1 mouse cellular context compared by ENCODE assay signal in the genomic region with DNA sequence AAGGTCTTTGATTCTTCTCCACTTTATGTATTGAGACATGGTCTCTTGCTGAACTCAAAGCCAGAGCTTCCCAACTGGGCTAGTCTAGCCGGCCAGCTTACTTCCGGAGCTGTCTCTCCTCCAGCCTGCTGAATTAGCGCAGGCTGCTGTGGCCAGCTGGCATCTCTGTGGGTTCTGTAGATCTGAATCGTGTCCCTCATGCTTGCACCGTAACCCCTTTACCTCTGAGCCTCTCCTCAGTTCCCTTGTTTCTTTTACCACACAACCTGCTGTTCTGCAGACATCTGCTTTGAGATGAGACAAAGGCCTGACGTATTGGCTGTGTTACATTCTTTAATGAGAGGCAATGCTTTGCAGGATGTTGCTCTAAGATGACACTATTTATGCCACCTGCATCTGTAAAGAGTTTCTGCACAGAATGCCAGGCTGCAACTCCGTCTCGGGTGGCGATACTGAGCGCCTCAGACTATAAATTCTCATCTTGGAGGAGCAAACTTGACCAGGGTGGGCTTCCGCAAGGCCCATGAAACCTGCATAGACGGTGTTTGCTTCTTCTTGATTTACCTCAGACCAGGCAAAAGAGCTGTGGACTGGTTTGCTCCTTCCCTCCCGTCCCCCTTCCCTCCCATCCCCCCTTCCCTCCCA.
TF ChIP-seq lines count a peak whose summit lies in the region.

No protein-coding gene starts in this region.

TF ChIP-seq in myocyte, 11 proteins besides CTCF, POLR2A, EP300 and RAD21 (continued from another document):
- peak; percentile 48 for TF ChIP-seq POLR2AphosphoS2 (IDR thresholded peaks at IDR 0.05; ENCODE audit: insufficient read length, low read depth)
